Mouse (Mus musculus): ENCODE measurements around the gene Mpp1.
"Not testable (repeated sequence)": the region's sequence is repeated elsewhere in the genome, so short reads cannot be mapped to it uniquely, and the experiment has no call there.

Mpp1 gene

GRCm38 (mm10) chrX:75130467-75131160, at the start of gene Mpp1:
TSS of gene Mpp1 (minus strand) at chrX:75131016.
- DNase-seq (ENCODE audit: low read depth, low spot score) = peak; percentile 48

GRCm38 (mm10) chrX:75163670-75164069, 32.9 kb upstream of the Mpp1 start, which contains the start of gene Smim9:
TSS of gene Smim9 (minus strand) at chrX:75163770.
- DNase-seq (ENCODE audit: low read depth, low spot score) = no peak

GRCm38 (mm10) chrX:75155576-75156243, 24.9 kb upstream of the Mpp1 start:
- DNase-seq (ENCODE audit: low read depth, low spot score) = no peak

GRCm38 (mm10) chrX:75152249-75152648, 21.4 kb upstream of the Mpp1 start:
- DNase-seq (ENCODE audit: low read depth, low spot score) = no peak

GRCm38 (mm10) chrX:75150304-75150703, 19.5 kb upstream of the Mpp1 start:
- no peak for DNase-seq (ENCODE audit: low read depth, low spot score)

- DNase-seq (ENCODE audit: low read depth, low spot score) = no peak
These were observed 17.6 kb upstream of the Mpp1 start for GRCm38 (mm10) chrX:75148414-75148813.

GRCm38 (mm10) chrX:75143124-75143555, 12.3 kb upstream of the Mpp1 start:
- DNase-seq (ENCODE audit: low read depth, low spot score) = not testable (repeated sequence)

GRCm38 (mm10) chrX:75138182-75138581, 7.4 kb upstream of the Mpp1 start:
- DNase-seq (ENCODE audit: low read depth, low spot score) = no peak

- no peak for DNase-seq (ENCODE audit: low read depth, low spot score)
These were observed 6.9 kb upstream of the Mpp1 start for GRCm38 (mm10) chrX:75137729-75138128.

GRCm38 (mm10) chrX:75136938-75137337, 6.1 kb upstream of the Mpp1 start:
- no peak for DNase-seq (ENCODE audit: low read depth, low spot score)

- no peak for DNase-seq (ENCODE audit: low read depth, low spot score)
These were observed 1.3 kb downstream of the Mpp1 start for GRCm38 (mm10) chrX:75129474-75129873.

GRCm38 (mm10) chrX:75128333-75128980, 2.4 kb downstream of the Mpp1 start:
- no peak for DNase-seq (ENCODE audit: low read depth, low spot score)

GRCm38 (mm10) chrX:75126893-75127292, 3.9 kb downstream of the Mpp1 start:
- no peak for DNase-seq (ENCODE audit: low read depth, low spot score)

- no peak for DNase-seq (ENCODE audit: low read depth, low spot score)
These were observed 5.2 kb downstream of the Mpp1 start for GRCm38 (mm10) chrX:75125606-75126005.

- DNase-seq (ENCODE audit: low read depth, low spot score) = no peak
These were observed 15.3 kb downstream of the Mpp1 start for GRCm38 (mm10) chrX:75115550-75115949.

- no peak for DNase-seq (ENCODE audit: low read depth, low spot score)
These were observed 28.5 kb downstream of the Mpp1 start for GRCm38 (mm10) chrX:75102293-75102692.

- no peak for DNase-seq (ENCODE audit: low read depth, low spot score)
These were observed 32.0 kb downstream of the Mpp1 start for GRCm38 (mm10) chrX:75098799-75099198.

- DNase-seq (ENCODE audit: low read depth, low spot score) = no peak
These were observed 34.5 kb downstream of the Mpp1 start for GRCm38 (mm10) chrX:75096163-75096770.

- peak; percentile 70 for DNase-seq (ENCODE audit: low read depth, low spot score)
These were observed 35.2 kb downstream of the Mpp1 start, which contains the start of gene Dkc1 for GRCm38 (mm10) chrX:75095369-75096162. TSS of gene Dkc1 (plus strand) at chrX:75095854.

GRCm38 (mm10) chrX:75085654-75086053, 45.2 kb downstream of the Mpp1 start:
- no peak for DNase-seq (ENCODE audit: low read depth, low spot score)

- DNase-seq (ENCODE audit: low read depth, low spot score) = no peak
These were observed 45.9 kb downstream of the Mpp1 start, which contains the start of gene Gab3 for GRCm38 (mm10) chrX:75084774-75085508. TSS of gene Gab3 (minus strand) at chrX:75085458.
